Mouse (Mus musculus) E14TG2a.4 (cell line): ENCODE measurements around the gene Ncf4.
A peak's percentile ranks its signal among the peaks of the same experiment; 100 is the strongest.

Experiments used
- CTCF ChIP-seq: conservative IDR thresholded peaks from 2 replicates; pipeline ENCODE4 v1.5.1; 2014; ENCODE audit warnings: low read length
- POU5F1 ChIP-seq: IDR thresholded peaks from 2 replicates; pipeline ENCODE4 v1.6.1; 2014; ENCODE audit warnings: low read length, borderline replicate concordance

- TF ChIP-seq CTCF (peak; percentile 51), POU5F1 (no peak)
Observed at GRCm38 (mm10) chr15:78254751-78255150, 10.2 kb downstream of the Ncf4 start.
